Mouse (Mus musculus) thymus, adult 2 months (tissue): ENCODE results near the gene C1s1.

Source experiments
- CTCF ChIP-seq: fragments of 200-500 bp; IDR thresholded peaks from 2 replicates; pipeline ENCODE4 v1.5.1; 2012; ENCODE audit warnings: mild to moderate bottlenecking, control low read depth, low read length, moderate library complexity, borderline replicate concordance; ENCODE audit not compliant: control insufficient read depth, poor library complexity, insufficient read depth; ENCODE audit errors: extremely low read depth
- POLR2A ChIP-seq: fragments of 200-500 bp; IDR thresholded peaks from 2 replicates; pipeline ENCODE4 v1.6.1; 2012; ENCODE audit warnings: mild to moderate bottlenecking, low read length, control low read depth, moderate library complexity; ENCODE audit not compliant: control insufficient read depth, poor library complexity, insufficient read depth; ENCODE audit errors: extremely low read depth

DNA sequence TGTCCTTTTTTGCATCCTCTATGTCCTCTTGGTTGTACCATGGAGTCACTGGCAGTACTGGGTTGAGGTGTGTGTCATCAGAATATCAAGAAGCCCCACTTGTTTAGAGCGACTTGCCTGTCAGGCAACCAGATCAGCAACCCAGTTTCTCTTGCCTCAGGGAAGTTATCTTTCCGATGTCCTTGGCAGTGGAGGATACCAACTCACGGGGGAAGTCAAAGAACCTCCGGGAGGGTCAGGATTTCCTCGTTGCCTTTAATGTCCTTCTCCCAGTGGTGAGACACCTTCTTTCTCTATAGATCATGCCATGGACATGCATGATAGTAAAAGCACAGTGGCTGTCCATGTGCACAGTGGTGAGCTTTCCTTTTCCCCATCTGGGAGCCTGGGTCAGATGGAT is 40.1 kb downstream of the C1s1 start:
- TF ChIP-seq POLR2A (no peak), CTCF (no peak)
